Mouse (Mus musculus): ENCODE measurements around the gene Olfr1419.
"Not testable (repeated sequence)": the region's sequence is repeated elsewhere in the genome, so short reads cannot be mapped to it uniquely, and the experiment has no call there.

Olfr1419 gene

DNA sequence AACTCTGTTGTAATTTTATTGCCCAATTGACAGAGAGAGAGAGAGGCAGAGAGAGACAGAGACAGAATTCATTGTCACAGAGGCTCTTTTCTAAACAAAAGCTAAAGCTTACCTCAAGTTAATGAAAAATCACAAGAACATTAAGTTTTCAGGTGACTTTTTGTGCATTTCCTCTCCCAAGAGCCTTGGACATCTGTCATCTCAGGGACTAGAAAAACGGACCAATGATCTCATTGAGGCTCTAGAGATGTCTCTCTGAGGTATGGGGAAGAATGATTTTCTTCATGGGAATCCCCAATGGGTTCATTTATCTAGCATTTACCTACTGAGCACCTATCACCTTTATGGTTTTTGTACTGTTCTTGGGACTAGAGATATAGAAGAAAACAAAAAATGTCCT lies at the start of gene Olfr1419:
Gene Olfr1419 (minus strand): TSS at position 101 of the 400 bp plus-strand sequence.
- in situ Hi-C loops (cut with MboI; ENCODE audit: unreplicated experiment in 2 of 2), result no loop called here

DNA sequence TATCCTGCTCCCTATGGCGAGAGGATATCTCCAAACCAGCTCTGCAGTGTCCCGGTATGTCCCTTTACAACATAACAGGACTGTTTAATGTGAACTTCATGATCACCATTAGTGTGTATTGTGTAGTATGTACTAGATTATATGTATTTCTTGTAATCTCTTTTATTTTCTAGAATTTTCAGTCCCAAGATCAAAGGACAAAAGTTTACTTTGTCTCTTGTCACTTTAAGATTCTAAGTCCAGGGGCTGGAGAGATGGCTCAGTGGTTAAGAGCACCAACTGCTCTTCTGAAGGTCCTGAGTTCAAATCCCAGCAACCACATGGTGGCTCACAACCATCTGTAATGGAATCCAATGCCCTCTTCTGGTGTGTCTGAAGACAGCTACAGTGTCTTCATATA lies 47.6 kb upstream of the Olfr1419 start:
- in situ Hi-C loops (cut with MboI; ENCODE audit: unreplicated experiment in 2 of 2), result loop anchor here in 1 of 2 experiments (5.0 kb wide), 1 partner anchor 150 kb away; the partner anchor contains the start of gene Mrpl16

DNA sequence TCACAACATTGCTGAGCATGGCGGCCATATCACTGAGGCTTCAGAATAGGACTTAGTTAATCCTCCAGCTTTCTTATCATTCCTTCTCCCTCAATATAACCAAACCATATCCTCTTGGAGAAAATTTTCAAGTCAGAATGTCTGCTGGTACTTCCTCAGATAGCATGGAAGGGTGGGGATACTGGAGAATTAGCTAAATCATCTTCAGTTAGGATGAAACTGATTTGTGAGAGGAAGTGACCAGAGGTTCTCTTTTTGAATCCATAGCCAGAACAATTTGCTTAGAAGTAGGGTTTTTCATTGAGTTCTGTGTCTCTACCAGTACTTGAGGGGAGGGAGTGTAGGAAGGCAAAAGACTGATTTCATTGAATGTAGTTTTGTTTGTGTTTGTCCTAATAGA lies 47.2 kb upstream of the Olfr1419 start:
- in situ Hi-C loops (cut with MboI; ENCODE audit: unreplicated experiment in 2 of 2), result loop anchor here in 1 of 2 experiments (5.0 kb wide), 1 partner anchor 150 kb away; the partner anchor contains the start of gene Mrpl16

DNA sequence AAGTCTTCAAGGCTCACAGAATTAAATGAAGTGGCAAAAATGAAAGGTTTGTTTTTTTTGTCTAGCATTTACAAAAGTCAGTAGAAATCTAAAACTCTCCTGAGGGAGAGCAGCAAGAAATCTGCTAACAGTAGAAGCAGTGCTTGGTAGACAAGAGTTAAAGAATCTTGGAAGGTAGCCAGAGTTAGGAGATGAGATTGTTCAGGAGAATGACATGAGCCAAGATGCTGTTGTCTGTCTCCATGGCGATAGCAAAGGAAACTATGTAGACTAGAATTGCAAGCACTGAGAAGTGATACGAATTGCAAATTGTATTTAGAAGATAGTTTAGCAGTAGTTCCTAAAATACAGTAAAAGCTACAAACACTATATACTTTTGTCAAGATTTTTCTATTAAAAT lies 40.9 kb upstream of the Olfr1419 start:
- in situ Hi-C loops (cut with MboI; ENCODE audit: unreplicated experiment in 2 of 2), result loop anchor here (10.0 kb wide), 2 partner anchors 301 to 559 kb away; no protein-coding TSS in a partner anchor

DNA sequence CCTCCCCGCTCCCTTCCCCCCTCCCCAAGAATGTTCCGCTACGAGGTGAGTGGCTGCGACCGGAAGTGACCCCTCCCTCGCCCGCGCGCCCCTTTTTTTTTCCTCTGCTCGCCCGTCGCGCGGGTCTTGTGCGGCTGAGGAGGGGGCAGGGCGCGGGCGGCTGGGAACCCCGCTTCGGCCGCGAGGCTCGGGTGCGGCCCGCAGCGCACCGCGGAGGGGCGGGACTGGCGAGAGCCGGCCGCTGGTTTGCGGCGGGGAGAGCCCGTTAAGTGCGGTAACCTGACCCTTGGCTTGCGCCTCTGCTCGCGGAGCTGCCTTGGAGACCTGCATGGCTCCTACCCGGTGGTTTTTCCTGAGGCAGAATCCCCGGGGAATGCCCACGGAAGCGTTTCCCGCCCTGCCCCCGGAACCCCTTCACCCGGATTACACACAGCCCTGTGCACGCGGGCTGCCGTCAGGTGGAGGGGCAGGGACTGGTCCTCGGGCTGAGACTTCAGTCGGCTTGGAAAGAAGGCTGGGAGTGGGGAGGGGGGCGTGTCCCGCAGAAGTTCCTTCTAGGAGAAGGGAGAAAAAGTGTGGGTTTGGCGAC lies 37.7 kb upstream of the Olfr1419 start:
- in situ Hi-C loops (cut with MboI; ENCODE audit: unreplicated experiment in 2 of 2), result loop anchor here (5.0 to 10.0 kb wide), 4 partner anchors 95 to 562 kb away; no protein-coding TSS in a partner anchor

DNA sequence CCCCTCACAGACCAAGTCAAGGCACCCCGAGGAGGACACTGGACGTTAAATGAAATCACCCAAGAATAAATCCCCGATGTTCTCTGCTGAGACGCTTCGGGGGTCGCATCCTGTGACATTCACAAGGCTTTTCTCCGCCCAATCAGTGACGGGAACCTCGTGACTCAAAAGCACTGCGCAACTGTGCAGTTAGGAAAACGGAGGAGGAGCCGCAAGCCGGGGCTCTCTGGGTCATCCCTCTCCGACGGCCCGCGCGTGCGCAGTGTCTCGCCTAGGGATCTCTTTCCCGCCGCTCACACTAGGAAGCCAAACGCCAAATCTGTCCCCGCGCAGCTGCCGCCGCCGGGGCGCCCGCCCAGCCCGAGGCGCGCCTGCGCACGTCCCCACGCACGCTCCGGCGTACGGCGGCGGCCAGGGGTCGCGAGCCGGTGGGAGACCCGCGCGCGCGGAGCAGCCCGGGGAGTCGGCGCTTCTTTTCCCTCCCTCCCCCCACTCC lies 37.2 kb upstream of the Olfr1419 start, which contains the start of gene Patl1:
Gene Patl1 (plus strand): TSS at position 363 of the 496 bp plus-strand sequence.
- in situ Hi-C loops (cut with MboI; ENCODE audit: unreplicated experiment in 2 of 2), result loop anchor here (5.0 to 10.0 kb wide), 4 partner anchors 95 to 563 kb away; no protein-coding TSS in a partner anchor

DNA sequence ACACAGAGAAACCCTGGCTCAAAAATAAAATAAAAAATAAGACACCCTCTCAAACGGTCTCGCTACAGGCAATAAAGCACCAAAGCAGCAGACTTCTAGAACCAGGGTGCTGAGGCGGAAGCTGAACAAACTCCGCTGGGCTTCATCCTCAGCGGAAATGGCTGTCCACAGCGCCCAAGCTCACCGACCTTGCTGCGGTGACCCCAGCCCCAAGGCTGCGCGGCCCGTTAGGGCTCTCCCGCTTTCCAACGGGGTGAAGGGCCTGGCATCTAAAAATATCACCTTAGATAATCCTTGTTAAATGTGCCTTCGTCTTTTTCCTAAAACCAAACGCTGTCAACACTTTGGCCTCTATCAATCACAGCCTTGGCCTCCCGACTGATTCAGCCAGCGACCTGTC lies 36.7 kb upstream of the Olfr1419 start:
- in situ Hi-C loops (cut with MboI; ENCODE audit: unreplicated experiment in 2 of 2), result loop anchor here (5.0 to 10.0 kb wide), 4 partner anchors 96 to 563 kb away; no protein-coding TSS in a partner anchor

DNA sequence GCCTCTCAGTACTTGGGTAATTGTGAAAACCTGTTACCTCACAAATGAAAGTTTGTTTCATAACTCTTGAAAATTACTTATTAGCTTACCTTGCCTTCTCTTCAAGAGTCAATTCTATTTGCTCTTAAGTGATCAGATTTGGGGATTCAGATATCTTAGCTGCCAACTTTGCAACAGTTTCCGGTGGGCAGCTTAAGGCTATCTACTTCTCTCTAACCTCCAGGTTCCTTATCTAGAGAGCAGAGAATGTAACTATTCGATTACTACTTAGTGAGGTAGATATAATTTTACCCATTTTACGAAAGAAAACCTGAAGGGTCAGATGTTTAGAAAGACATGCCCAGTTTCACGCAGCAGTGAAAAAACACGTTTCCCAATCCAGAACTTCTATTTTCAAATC lies 36.1 kb upstream of the Olfr1419 start:
- in situ Hi-C loops (cut with MboI; ENCODE audit: unreplicated experiment in 2 of 2), result loop anchor here (5.0 to 10.0 kb wide), 4 partner anchors 96 to 564 kb away; no protein-coding TSS in a partner anchor

DNA sequence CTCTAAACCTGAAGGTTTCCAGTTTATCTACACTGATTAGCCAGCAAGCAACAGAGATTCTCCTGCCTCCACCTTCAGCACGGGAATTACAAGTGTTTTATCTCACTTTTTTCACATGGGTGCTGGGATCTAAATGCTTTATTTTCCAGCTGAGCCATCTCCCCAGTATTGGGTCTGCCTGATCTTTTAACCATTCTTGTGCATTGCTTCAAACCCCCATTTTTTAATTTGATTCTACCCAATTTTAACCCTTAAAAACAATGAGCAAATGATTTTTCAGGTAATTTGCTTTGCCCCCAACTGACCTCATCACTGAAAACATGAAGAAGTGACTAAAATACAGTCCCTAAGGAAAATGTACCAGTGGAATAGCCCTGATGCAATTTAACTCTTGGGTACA lies 11.4 kb upstream of the Olfr1419 start, which contains the start of gene Olfr1420:
Gene Olfr1420 (plus strand): TSS at position 301 of the 400 bp plus-strand sequence.
- in situ Hi-C loops (cut with MboI; ENCODE audit: unreplicated experiment in 2 of 2), result no loop called here

DNA sequence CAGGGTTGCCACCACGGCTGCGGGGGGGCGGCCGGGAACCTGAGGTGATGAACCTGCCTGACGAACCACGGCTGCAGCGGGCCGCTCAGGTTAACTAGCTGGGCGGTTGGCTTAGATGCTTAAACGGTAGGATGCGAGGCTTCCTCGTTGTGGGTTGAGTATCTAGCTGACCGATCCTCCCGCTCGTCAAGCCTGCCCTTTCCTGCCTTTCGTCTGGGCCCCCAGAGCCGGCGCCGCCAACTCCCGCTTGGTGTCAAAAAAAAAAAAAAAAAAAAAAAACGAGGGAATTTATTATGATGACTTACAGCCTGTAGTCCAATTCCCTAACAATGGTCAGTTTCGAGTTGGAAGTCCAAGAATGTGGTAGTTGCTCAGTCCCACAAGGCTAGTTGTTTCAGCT lies 3.5 kb upstream of the Olfr1419 start:
- in situ Hi-C loops (cut with MboI; ENCODE audit: unreplicated experiment in 2 of 2), result not testable (repeated sequence)

DNA sequence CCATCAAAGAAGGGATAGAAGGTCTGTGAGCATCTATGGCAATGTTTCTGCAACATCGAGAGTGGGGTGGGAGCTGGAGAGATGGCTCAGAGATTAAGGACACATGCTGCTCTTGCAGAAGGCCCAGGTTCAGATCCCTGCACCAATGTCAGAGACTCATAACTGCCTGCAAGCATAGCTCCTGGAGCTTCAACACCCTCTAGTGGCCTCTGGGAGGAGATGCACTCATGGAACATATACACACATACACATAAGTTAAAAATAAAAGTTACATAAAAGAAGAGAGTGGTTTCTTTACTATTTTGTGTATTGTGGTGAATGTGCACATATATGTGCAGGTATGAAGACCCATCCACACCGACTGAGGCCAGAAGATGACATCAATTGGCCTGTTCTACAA lies 7.1 kb downstream of the Olfr1419 start:
- in situ Hi-C loops (cut with MboI; ENCODE audit: unreplicated experiment in 2 of 2), result no loop called here

DNA sequence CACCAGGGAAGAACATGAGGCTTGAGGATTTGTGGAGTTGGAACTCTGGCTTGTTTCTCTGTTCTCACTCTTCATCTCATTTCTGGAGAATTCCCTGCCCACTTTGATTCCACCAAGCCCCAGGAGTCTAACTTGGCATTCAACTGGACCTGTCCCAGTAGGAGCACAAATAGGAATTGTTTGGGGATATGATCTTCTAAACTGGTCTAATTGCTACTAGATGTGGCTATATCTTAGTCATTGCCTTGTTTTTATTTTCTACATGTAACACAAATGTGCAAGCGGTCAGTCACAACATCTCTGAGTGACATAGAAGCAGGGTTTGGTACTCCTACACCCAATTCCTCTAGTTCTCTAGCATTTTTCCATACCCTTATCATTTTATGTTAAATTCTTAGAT lies 13.9 kb downstream of the Olfr1419 start, which contains the start of gene Olfr1418:
Gene Olfr1418 (minus strand): TSS at position 101 of the 400 bp plus-strand sequence.
- in situ Hi-C loops (cut with MboI; ENCODE audit: unreplicated experiment in 2 of 2), result no loop called here

DNA sequence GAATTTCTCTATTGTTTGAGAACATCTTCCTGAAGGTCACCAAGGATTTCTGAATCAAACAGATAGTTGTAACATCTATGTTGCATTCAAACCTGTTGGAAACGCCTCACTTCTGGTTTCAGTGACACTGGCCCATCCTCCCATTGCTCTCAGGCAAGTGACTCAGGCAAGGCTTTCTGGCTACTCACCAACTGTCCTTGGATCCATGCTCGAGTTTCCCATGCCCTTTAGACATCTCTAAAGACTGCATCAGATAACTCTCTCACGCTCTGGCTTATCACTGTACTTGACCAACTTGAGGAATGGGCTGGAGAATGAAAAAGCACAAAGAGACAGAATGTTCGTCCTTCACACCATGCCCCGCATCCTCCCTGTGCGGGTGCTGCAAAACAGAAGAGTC lies 18.4 kb downstream of the Olfr1419 start:
- in situ Hi-C loops (cut with MboI; ENCODE audit: unreplicated experiment in 2 of 2), result no loop called here

DNA sequence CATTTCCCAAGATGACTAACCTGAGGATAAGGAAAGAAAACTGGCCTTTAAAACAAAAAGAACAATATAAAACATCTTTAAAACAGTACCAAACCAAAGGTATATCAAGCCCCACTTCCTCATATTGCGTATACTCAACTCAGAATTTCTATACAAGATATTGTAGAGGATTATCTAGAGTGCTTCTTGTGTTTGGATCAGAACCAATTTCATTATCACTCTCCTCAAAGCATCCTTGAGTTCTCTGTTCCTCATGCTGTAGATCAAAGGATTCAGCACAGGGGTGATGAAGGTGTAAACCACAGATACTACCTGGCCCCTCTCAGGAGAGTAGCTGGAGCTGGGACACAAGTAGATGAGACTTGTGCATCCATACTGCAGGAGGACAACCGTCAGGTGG lies 20.1 kb downstream of the Olfr1419 start:
- in situ Hi-C loops (cut with MboI; ENCODE audit: unreplicated experiment in 2 of 2), result no loop called here

DNA sequence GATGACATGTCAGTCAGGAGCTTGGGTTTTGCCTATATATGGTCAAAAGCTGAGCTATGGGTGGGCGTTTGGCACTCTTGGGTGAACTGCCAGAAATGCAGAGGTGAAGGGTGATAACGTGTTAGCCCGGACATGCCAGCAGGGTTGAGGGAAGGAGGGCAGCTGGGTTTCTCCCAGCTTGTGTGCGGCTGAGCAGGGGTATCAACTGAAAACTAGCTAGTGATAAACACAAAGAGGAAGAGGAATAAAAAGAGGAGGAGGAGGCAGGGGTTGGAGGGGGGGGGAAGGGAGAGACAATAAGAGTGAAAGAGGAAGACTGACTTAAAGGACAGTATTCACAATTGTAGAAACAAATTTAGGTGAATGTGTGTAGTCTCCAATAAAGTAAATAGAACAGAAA lies 22.3 kb downstream of the Olfr1419 start:
- in situ Hi-C loops (cut with MboI; ENCODE audit: unreplicated experiment in 2 of 2), result no loop called here

DNA sequence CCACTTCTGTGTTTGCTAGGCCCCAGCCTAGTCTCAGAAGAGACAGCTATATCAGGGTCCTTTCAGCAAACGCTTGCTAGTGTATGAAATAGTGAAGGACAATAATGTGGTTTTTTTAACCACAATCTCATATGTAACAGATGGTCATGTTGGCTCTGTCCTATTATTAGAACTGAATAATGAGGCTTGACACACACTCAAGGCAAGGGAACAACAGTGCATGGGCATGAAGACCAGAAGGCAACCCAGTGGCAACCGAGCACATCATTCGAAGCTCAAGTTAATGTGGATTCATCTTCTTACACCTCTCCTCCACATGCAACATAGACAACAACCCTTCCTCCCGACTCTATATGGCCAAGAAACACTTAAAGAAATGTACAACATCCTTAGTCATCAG lies 28.6 kb downstream of the Olfr1419 start:
- in situ Hi-C loops (cut with MboI; ENCODE audit: unreplicated experiment in 2 of 2), result no loop called here

DNA sequence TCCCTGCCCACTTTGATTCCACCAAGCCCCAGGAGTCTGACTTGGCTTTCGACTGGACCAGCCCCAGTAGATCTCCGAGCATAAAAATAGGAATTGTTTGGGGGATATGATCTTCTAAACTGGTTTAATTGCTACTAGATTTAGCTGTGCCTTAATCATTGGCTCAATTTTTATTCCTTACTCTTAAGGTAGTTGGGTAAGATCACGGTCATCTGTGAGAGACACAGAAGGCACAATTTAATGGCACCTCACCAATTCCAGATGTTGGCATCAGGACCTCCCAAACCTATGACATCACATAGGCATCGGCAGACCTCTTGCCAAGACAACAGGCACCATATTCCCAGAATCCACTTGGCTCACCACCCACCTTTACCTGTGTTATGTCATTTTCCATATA lies 35.8 kb downstream of the Olfr1419 start, which contains the start of gene Olfr1417:
Gene Olfr1417 (minus strand): TSS at position 101 of the 400 bp plus-strand sequence.
- in situ Hi-C loops (cut with MboI; ENCODE audit: unreplicated experiment in 2 of 2), result no loop called here

DNA sequence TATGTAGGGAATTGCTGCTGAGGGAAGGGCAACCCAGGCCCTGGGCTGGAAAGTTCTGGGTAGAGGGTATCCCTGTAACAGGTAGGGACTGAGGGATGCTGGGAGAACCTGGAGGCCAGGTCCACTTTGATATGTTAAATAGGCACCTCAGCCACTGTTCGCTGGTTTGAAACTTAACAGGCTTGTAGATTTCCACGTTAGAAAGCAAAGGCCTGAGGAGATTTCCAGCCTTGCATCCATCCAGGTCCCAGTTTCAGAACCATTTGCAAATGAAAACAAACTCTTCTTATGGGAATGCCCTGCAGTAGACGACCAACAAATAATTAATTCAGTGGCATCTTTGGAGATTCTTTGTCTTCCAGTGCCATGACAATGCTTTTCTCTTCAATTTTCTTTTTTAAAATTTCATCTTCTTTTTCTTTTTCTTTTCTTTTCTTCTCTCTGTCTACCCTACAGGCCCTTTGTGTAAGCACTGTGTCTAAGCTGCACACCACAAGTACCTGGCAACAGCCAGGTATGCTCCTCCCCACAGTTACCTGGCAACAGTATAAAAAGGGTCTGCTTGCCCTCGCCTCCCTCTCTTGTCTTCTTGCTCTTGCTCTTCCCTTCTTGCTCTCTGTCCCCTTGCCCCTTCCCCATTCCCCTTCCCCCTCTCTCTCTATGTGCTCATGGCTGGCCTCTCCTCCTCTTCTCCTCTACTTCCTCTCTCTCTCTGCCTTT lies 51.4 kb downstream of the Olfr1419 start:
- in situ Hi-C loops (cut with MboI; ENCODE audit: unreplicated experiment in 2 of 2), result no loop called here

DNA sequence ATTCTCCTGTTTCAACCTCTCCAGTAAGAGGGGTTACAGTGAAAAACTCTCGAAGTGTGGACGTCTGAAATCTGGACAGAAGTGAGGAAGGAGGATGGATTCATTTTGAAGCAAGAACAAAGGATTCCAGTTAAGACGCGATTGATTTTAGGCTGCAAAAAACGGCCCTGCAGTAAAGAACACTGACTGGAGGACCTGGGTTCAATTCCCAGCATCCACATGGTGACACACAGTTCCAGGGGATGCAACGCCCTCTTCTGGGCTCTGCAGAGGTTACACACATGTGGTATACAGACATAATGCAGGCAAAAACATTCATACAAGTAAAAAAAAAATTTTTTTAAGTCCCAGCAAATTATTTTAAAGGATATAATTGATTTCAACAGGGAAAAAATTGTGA lies 54.7 kb downstream of the Olfr1419 start:
- in situ Hi-C loops (cut with MboI; ENCODE audit: unreplicated experiment in 2 of 2), result no loop called here

DNA sequence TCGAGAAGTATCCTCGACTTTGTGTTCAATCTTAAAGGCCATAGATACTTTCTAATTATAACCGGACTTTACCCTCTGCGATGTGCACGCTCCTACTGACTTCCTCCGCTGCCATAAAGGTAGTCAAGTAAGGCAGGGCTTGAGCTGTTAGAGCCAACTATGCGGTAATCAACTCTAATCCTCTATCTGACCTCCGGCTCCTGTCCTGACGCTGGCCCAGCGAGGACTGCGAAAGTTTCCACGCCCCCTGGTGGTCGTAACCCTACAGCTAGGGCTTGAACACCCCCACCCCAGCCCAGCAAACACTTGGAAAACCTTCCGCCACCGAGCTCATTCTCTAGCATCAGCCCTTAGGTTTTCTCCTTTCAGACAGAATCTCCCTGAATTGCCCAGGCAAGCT lies 55.1 kb downstream of the Olfr1419 start:
- in situ Hi-C loops (cut with MboI; ENCODE audit: unreplicated experiment in 2 of 2), result no loop called here

DNA sequence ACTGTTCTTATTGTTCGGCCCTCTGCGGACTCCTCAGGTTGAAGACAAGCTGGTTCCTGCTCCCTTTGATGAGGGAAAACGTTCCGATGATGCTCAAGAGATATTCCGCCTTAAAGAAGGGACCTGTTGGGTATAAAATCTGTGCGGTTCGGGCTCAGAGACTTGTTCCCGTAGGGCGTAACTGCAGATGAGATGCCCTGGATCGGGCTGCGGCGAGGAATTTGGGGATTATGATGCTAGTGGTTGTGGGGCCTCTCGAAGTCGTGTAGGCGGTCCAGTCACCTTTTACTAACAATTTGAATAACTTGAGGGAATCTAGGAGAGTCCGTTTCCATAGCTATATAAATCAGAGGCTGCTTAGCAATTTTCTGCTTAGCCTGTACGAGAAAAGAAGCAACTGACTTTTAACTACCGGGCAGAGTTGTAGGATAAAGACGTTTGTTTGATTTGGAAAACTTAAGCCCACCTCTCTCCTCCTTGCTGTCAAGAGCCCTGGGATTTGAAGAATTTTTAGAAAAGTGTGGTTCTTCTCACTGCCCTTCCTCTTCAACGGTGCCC lies 55.7 kb downstream of the Olfr1419 start, which contains the start of gene Stx3:
Gene Stx3 (minus strand): TSS at position 261 of the 558 bp plus-strand sequence.
- in situ Hi-C loops (cut with MboI; ENCODE audit: unreplicated experiment in 2 of 2), result no loop called here

Measured in v-Abl transformed pro-B cells (cell line).